Mouse (Mus musculus) lung, embryonic 14.5 days (tissue): ENCODE measurements at regions not wholly inside any gene's neighbourhood (a gene's known extent, or its start where the extent isn't known, plus 50 kb on each side); places are given as distances from the start of the nearest gene placed in this dataset.
"Not testable (repeated sequence)": the region's sequence is repeated elsewhere in the genome, so short reads cannot be mapped to it uniquely, and the experiment has no call there.

ENCODE experiments used
- ATAC-seq: fragments of 200-750 bp; cut with Nextera tagmentation; 2 replicates; pipeline ENCODE4 v1.8.0; 2017; ENCODE audit warnings: mild to moderate bottlenecking, moderate TSS enrichment, moderate library complexity; ENCODE audit not compliant: insufficient read depth
- DNase-seq: peaks from one replicate; pipeline ENCODE4 v3.0.0-alpha.2; 2015
- H3K27ac ChIP-seq: fragments of 300-500 bp; sonication (generic); 2 replicates; pipeline ENCODE4 v1.5.1; 2014; ENCODE audit warnings: low read depth, mild to moderate bottlenecking, moderate library complexity
- H3K27me3 ChIP-seq: fragments of 300-500 bp; sonication (generic); 2 replicates; pipeline ENCODE4 v1.6.1; 2014; ENCODE audit warnings: low read length, control low read depth; ENCODE audit not compliant: insufficient read depth
- H3K36me3 ChIP-seq: fragments of 300-500 bp; sonication (generic); 2 replicates; pipeline ENCODE4 v1.6.1; 2014; ENCODE audit warnings: control low read depth; ENCODE audit not compliant: insufficient read depth
- H3K4me1 ChIP-seq: fragments of 300-500 bp; sonication (generic); 2 replicates; pipeline ENCODE4 v1.6.1; 2014; ENCODE audit warnings: antibody characterized with exemption, control low read depth; ENCODE audit not compliant: insufficient read depth
- H3K4me2 ChIP-seq: fragments of 300-500 bp; sonication (generic); 2 replicates; pipeline ENCODE4 v1.6.1; 2014; ENCODE audit warnings: mild to moderate bottlenecking
- H3K4me3 ChIP-seq: fragments of 300-500 bp; sonication (generic); 2 replicates; pipeline ENCODE4 v1.5.1; 2014; ENCODE audit warnings: low read depth, low read length
- H3K9ac ChIP-seq: fragments of 300-500 bp; sonication (generic); 2 replicates; pipeline ENCODE4 v1.6.1; 2014
- H3K9me3 ChIP-seq: fragments of 300-500 bp; sonication (generic); 2 replicates; pipeline ENCODE4 v1.6.1; 2016; ENCODE audit warnings: low read depth, low read length, control low read depth
- CTCF ChIP-seq: IDR thresholded peaks from 2 replicates; pipeline ENCODE4 v1.5.1; 2016; ENCODE audit warnings: antibody characterized with exemption, low read depth
- WGBS: fragments of 180-500 bp; shearing (Covaris S2); extraction: QIAGEN DNeasy Blood & Tissue Kit; methylation state at CpG from one replicate; pipeline ENCODE4 v1.1.7; 2014; 5-methylcytosine and 5-hydroxymethylcytosine counted together

GRCm38 (mm10) chr9:32947221-32947620, 311.2 kb downstream of the Ets1 start:
- ATAC-seq (no peak), DNase-seq (no peak)
- Histone ChIP-seq H3K9ac (no peak overlapping the region), H3K4me2 (no peak overlapping the region), H3K36me3 (no peaks in the 10 kb centered on the region), H3K4me3 (no peak overlapping the region), H3K27me3 (no peaks in the 10 kb centered on the region), H3K9me3 (no peaks in the 10 kb centered on the region), H3K27ac (no peak overlapping the region), H3K4me1 (no peaks in the 10 kb centered on the region)
- no peak for TF ChIP-seq CTCF
- 73% methylated on average over 3 of the region's 3 CpGs for WGBS

GRCm38 (mm10) chr9:32949036-32949435, 313.0 kb downstream of the Ets1 start:
- H3K27ac ChIP-seq: no peak overlapping the region
- no peak overlapping the region for H3K4me2 ChIP-seq
- ATAC-seq (no peak), DNase-seq (peak; percentile 38)
- no peaks in the 10 kb centered on the region for H3K27me3 ChIP-seq
- no peaks in the 10 kb centered on the region for H3K4me1 ChIP-seq
- H3K4me3 ChIP-seq: no peak overlapping the region
- H3K9ac ChIP-seq: no peak overlapping the region
- 43% methylated on average over 3 of the region's 3 CpGs for WGBS
- no peaks in the 10 kb centered on the region for H3K36me3 ChIP-seq
- H3K9me3 ChIP-seq: no peaks in the 10 kb centered on the region
- no peak for TF ChIP-seq CTCF

GRCm38 (mm10) chr9:32958716-32959115, 322.7 kb downstream of the Ets1 start:
- DNase-seq: no peak
- no peak overlapping the region for H3K4me2 ChIP-seq
- 66% methylated on average over 3 of the region's 3 CpGs for WGBS

GRCm38 (mm10) chr9:32959468-32959867, 323.4 kb downstream of the Ets1 start:
- not testable (repeated sequence) for H3K4me1 ChIP-seq, H3K9me3 ChIP-seq, H3K4me2 ChIP-seq, H3K36me3 ChIP-seq, H3K27ac ChIP-seq, ATAC-seq, H3K9ac ChIP-seq, H3K4me3 ChIP-seq, DNase-seq, H3K27me3 ChIP-seq

More at GRCm38 (mm10) chr9:32958716-32959115, 322.7 kb downstream of the Ets1 start:
- no peaks in the 10 kb centered on the region for H3K4me1 ChIP-seq
- H3K36me3 ChIP-seq: no peaks in the 10 kb centered on the region
- no peak for ATAC-seq
- no peak for TF ChIP-seq CTCF
- no peak overlapping the region for H3K9ac ChIP-seq
- H3K9me3 ChIP-seq: no peaks in the 10 kb centered on the region
- no peak overlapping the region for H3K27ac ChIP-seq
- H3K27me3 ChIP-seq: no peaks in the 10 kb centered on the region
- H3K4me3 ChIP-seq: no peak overlapping the region

- WGBS: 83% methylated on average over 5 of the region's 5 CpGs
- Histone ChIP-seq H3K4me3 (no peak overlapping the region), H3K36me3 (no peaks in the 10 kb centered on the region), H3K4me1 (no peaks in the 10 kb centered on the region), H3K27ac (no peak overlapping the region), H3K27me3 (no peaks in the 10 kb centered on the region), H3K9ac (no peak overlapping the region), H3K4me2 (no peak overlapping the region), H3K9me3 (no peaks in the 10 kb centered on the region)
- ATAC-seq: no peak
- DNase-seq: no peak
- no peak for TF ChIP-seq CTCF
Observed at GRCm38 (mm10) chr9:32962679-32963205, 326.7 kb downstream of the Ets1 start.

- H3K9ac ChIP-seq: no peak overlapping the region
- WGBS: 18% methylated on average over 2 of the region's 2 CpGs
- no peak for TF ChIP-seq CTCF
- H3K4me2 ChIP-seq: no peak overlapping the region
- no peaks in the 10 kb centered on the region for H3K36me3 ChIP-seq
- DNase-seq (peak; percentile 75), ATAC-seq (no peak)
- H3K27me3 ChIP-seq: no peaks in the 10 kb centered on the region
- peaks cover 4% of the 10 kb centered on the region; the same call in 1 of the 2 replicates for H3K4me1 ChIP-seq
- H3K4me3 ChIP-seq: no peak overlapping the region
- no peaks in the 10 kb centered on the region for H3K9me3 ChIP-seq
- no peak overlapping the region for H3K27ac ChIP-seq
Observed at GRCm38 (mm10) chr9:32968446-32968845, 332.4 kb downstream of the Ets1 start.

GRCm38 (mm10) chr9:32971421-32971820, 335.4 kb downstream of the Ets1 start:
- no peak for DNase-seq
- no peak overlapping the region for H3K27ac ChIP-seq
- no peak overlapping the region for H3K4me2 ChIP-seq
- no peaks in the 10 kb centered on the region for H3K36me3 ChIP-seq
- H3K9ac ChIP-seq: no peak overlapping the region
- WGBS: 79% methylated on average over 5 of the region's 5 CpGs
- TF ChIP-seq CTCF: no peak
- H3K27me3 ChIP-seq: no peaks in the 10 kb centered on the region
- no peak overlapping the region for H3K4me3 ChIP-seq
- ATAC-seq: no peak
- no peaks in the 10 kb centered on the region for H3K9me3 ChIP-seq
- H3K4me1 ChIP-seq: peaks cover 4% of the 10 kb centered on the region; the same call in 1 of the 2 replicates

GRCm38 (mm10) chr9:32971926-32972325, 335.9 kb downstream of the Ets1 start:
- Histone ChIP-seq H3K4me2 (no peak overlapping the region), H3K4me1 (peaks cover 4% of the 10 kb centered on the region; the same call in 1 of the 2 replicates), H3K36me3 (no peaks in the 10 kb centered on the region), H3K9me3 (no peaks in the 10 kb centered on the region), H3K4me3 (no peak overlapping the region), H3K27ac (no peak overlapping the region), H3K9ac (no peak overlapping the region), H3K27me3 (no peaks in the 10 kb centered on the region)
- no peak for TF ChIP-seq CTCF
- ATAC-seq (no peak), DNase-seq (no peak)
- 84% methylated on average over 7 of the region's 7 CpGs for WGBS
